Mouse (Mus musculus): ENCODE measurements around the gene Zfp296. TPM values are rescaled to one million over a fixed set of nuclear protein-coding genes. Genes with fewer than 3 reads are reported as not detected.

Gene Zfp296
- 0.60 and 0.81 TPM in 2 replicates for polyA plus RNA-seq (2015; fragmentation: Nextera tagmentation; extraction: Ambion mirVana)

DNA sequence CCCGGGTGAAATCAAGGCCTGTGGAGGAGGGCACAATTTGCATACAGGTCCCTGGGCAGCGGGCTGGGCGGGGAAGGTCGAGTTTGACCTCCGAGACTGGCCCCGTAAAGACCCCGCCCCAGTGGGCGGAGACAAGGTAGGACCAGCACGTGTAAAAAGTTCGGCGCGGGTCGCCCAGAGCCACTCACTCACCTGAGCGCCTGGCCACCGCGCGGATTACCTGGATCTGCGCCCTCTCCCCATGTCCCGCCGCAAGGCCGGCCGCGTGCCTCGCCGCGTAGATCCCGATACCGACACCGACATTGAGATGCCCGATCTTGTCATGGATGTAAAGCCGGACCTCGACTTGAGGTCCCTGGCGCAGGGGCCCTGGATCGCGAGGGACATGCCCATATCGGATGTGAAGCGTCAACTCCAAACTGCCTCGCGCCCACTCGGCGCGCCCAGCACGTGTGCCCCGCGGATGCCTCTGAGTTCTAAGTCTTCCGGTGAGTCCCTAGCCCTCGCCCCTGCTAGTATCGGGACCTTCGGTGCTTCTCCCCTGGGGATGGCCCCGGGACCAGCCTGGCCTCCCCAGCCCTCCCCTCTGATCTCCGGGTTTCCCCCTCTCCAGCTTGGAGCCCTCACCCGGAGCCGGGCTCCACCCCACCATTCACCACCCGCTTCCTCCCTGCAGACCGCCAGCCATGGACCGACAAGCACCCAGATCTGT lies at the start of gene Zfp296, which contains the start of gene Gemin7:
Gene Zfp296, plus strand, starts transcription at position 147 of the 712 bp plus-strand sequence.
Gene Gemin7, minus strand, starts transcription at position 455 of the 712 bp plus-strand sequence.
- no peak for ATAC-seq (ENCODE audit: insufficient read depth)
- Histone ChIP-seq H3K4me2 (peak within 1 kb of the TSS; percentile 95), H3K27me3 (peaks cover 23% of the 10 kb centered on the region), H3K9ac (peak within 1 kb of the TSS; percentile 42; the same call in 1 of the 2 replicates), H3K27ac (replicated peaks) (peak within 1 kb of the TSS; percentile 42), H3K36me3 (replicated peaks) (peaks cover 11% of the 10 kb centered on the region), H3K9me3 (replicated peaks) (no peaks in the 10 kb centered on the region), H3K4me1 (replicated peaks) (peaks cover 60% of the 10 kb centered on the region), H3K4me3 (replicated peaks) (peak within 1 kb of the TSS; percentile 57)
- WGBS (ENCODE audit: insufficient replicate concordance), result under 1% methylated on average over 55 of the region's 56 CpGs

DNA sequence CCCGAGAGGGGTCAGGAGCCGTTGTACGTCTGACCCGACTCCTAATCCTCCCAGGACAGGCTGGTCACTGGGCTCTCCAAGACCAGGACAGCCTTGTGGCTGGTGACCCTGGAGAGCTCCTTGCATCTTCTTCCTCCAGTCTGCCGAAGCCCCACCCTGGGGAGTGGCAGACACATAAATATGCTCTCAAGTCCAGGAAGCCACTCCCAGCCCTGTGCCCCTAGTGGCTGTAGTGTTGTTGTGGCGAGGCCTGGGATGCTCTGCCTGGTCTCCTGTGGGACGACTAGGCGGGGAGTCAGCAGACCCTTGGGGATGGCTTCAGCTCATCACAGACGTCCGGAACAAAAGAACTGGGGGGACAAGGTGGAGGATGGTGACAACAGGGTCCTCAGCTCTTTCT lies 46.0 kb upstream of the Zfp296 start:
- ATAC-seq (ENCODE audit: insufficient read depth), result no peak

DNA sequence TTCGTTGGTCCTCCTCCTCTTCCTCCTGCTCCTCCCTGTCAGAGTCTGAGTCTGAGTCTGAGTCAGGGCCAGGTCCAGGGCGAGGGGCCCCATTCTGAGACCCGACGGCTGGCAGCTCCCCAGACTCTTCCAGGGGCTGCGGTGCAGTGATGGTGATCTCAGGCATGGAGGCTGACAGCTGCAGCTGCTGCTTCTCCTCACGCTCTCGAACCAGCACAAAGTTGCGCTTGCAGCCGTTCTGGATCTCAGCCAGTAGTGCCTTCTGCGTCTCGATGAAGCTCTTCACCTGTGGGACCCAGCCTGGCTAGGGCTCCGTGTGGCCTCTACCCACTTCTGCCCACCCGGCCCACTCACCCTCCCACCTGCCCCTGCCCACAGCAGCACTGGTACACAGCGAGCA lies 44.8 kb upstream of the Zfp296 start:
- no peak overlapping the region for H3K4me2 ChIP-seq
- H3K4me1 ChIP-seq (replicated peaks), result 0 out of 2 replicates have a peak, but pooled peaks cover 3% of the 10 kb centered on the region
- no peak overlapping the region for H3K27ac ChIP-seq (replicated peaks)
- H3K36me3 ChIP-seq (replicated peaks), result peaks cover 78% of the 10 kb centered on the region
- no peak overlapping the region for H3K9ac ChIP-seq
- no peak for ATAC-seq (ENCODE audit: insufficient read depth)
- no peaks in the 10 kb centered on the region for H3K9me3 ChIP-seq (replicated peaks)
- H3K27me3 ChIP-seq, result no peaks in the 10 kb centered on the region
- WGBS (ENCODE audit: insufficient replicate concordance), result 88% methylated on average over 14 of the region's 14 CpGs
- no peak overlapping the region for H3K4me3 ChIP-seq (replicated peaks)

More for the DNA sequence above, 46.0 kb upstream of the Zfp296 start:
- Histone ChIP-seq H3K27me3 (peaks cover 5% of the 10 kb centered on the region; the same call in 1 of the 2 replicates), H3K4me2 (no peak overlapping the region), H3K36me3 (replicated peaks) (peaks cover 72% of the 10 kb centered on the region), H3K4me3 (replicated peaks) (no peak overlapping the region), H3K9me3 (replicated peaks) (no peaks in the 10 kb centered on the region), H3K4me1 (replicated peaks) (0 out of 2 replicates have a peak, but pooled peaks cover 3% of the 10 kb centered on the region), H3K9ac (no peak overlapping the region), H3K27ac (replicated peaks) (no peak overlapping the region)
- WGBS (ENCODE audit: insufficient replicate concordance), result 71% methylated on average over 10 of the region's 10 CpGs

DNA sequence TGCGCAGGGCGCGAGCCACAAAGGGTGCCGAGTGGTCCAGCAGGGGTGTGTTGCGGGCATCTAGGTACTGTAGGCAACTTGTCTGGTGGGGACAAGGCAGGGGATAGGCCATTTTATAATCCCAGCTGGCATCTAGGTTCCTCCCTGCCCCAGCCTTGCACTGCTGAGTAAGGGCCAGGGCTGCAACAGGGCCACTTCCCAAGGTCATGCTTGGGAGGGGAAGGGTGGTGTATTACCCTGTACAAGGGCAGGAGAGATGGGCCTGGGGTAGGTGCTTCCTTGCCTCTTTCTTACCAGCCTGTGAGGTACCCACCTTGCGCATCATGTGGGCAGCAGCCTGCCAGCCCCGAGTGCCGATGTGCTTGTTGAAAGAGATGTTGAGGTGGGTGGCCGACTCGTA lies 42.4 kb upstream of the Zfp296 start:
- Histone ChIP-seq H3K4me2 (no peak overlapping the region), H3K27ac (replicated peaks) (no peak overlapping the region), H3K4me1 (replicated peaks) (0 out of 2 replicates have a peak, but pooled peaks cover 3% of the 10 kb centered on the region), H3K4me3 (replicated peaks) (no peak overlapping the region), H3K9me3 (replicated peaks) (no peaks in the 10 kb centered on the region), H3K27me3 (no peaks in the 10 kb centered on the region), H3K9ac (no peak overlapping the region), H3K36me3 (replicated peaks) (peaks cover 74% of the 10 kb centered on the region)
- 89% methylated on average over 10 of the region's 10 CpGs for WGBS (ENCODE audit: insufficient replicate concordance)
- no peak for ATAC-seq (ENCODE audit: insufficient read depth)

DNA sequence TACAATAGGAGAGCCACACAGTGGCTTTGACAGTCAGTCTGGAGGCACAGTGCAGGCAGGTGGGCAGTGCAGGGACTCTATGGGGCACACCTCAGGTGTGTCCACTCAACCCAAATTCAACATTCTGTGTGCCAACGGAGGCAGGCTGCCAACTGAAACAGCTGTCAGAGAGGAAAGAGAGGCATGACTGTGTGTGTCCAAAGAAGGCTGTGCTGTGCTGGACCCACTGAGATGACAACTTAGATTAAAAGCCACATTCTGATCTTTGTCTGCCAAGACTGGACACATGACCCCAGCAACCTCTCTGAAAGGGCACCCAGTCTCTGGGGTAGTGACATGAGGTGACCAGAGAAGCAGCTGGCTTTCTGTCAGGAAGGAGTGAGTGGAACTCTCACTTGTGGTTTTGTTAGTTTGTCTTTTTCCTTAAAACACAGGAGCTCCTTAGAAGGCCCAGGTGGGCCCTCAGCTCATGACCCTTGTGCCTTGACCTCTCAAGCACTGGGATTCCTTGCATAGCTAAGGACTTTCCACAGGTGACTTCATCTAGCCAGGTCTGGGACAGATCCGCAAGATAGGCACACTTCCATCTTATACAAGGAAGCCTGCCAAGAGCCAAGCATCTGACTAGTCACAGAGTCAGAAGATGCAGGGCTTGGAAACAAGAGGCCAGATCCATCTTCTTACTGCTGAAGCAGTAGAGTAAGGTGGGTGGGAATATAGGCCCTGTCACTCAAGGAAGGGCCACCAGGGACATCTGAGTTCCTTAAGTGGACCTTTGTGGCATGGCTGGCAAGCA lies 36.1 kb upstream of the Zfp296 start:
- H3K4me1 ChIP-seq (replicated peaks), result peaks cover 32% of the 10 kb centered on the region
- no peaks in the 10 kb centered on the region for H3K27me3 ChIP-seq
- H3K27ac ChIP-seq (replicated peaks), result no peak overlapping the region
- 92% methylated on average over 2 of the region's 2 CpGs for WGBS (ENCODE audit: insufficient replicate concordance)
- peaks cover 22% of the 10 kb centered on the region for H3K36me3 ChIP-seq (replicated peaks)
- H3K4me3 ChIP-seq (replicated peaks), result no peak overlapping the region
- ATAC-seq (ENCODE audit: insufficient read depth), result no peak
- no peak overlapping the region for H3K9ac ChIP-seq
- no peak overlapping the region for H3K4me2 ChIP-seq
- no peaks in the 10 kb centered on the region for H3K9me3 ChIP-seq (replicated peaks)

DNA sequence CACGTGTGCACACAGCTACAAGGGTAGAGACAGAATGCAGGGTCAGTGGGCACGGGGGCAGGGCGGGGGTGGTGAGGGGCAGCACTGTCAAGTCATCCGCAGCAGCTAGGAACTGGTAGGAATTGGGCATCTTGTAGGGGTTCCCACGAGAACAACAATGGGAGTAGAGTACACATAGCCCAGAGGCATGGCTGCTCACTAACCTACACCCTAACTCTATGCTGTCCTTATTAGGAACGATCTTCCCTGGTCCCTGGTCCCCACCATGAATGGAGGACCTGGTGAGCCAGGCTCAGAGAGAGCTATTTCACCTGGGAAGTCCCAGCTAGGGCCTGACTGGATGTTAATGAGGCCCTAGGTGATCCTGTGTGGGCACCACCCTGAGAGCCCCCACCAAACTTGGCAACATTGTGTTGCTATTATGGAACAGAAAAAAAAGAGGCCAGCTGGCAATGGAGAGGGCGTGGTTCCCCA lies 35.4 kb upstream of the Zfp296 start:
- no peak overlapping the region for H3K27ac ChIP-seq (replicated peaks)
- ATAC-seq (ENCODE audit: insufficient read depth), result no peak

DNA sequence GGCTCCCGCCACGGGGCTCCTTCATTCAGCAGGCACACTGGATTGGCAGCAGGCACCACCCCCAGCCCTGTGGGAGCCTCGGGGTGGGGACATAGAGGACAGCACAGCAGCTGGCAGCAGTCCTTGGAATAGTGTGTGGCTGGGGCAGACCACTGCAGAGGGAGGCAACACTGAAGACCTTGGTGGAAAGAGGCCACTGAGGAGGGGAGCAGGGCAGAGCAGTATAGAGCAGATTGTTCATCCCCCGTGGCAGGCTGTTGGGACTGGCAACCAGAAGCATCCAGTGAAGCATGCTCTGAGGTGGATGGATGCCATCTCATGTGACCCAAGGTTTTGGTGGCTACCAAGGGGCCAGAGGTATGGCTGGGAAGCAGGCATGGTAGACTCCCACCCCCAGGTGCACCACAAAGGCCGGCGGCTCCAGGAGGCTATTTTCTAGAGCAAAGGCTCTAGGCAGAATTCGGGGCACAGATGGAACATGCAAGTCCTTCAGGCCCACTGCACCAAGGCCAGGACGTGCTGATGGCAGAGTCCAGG lies 34.9 kb upstream of the Zfp296 start:
- no peak overlapping the region for H3K4me3 ChIP-seq (replicated peaks)
- no peak overlapping the region for H3K4me2 ChIP-seq
- H3K9me3 ChIP-seq (replicated peaks), result no peaks in the 10 kb centered on the region
- H3K4me1 ChIP-seq (replicated peaks), result peaks cover 44% of the 10 kb centered on the region
- no peak overlapping the region for H3K27ac ChIP-seq (replicated peaks)
- ATAC-seq (ENCODE audit: insufficient read depth), result no peak
- peaks cover 16% of the 10 kb centered on the region for H3K36me3 ChIP-seq (replicated peaks)
- WGBS (ENCODE audit: insufficient replicate concordance), result 62% methylated on average over 8 of the region's 8 CpGs
- H3K27me3 ChIP-seq, result no peaks in the 10 kb centered on the region
- H3K9ac ChIP-seq, result no peak overlapping the region

More for the DNA sequence above, 35.4 kb upstream of the Zfp296 start:
- Histone ChIP-seq H3K4me3 (replicated peaks) (no peak overlapping the region), H3K27me3 (no peaks in the 10 kb centered on the region), H3K9ac (no peak overlapping the region), H3K36me3 (replicated peaks) (peaks cover 18% of the 10 kb centered on the region), H3K4me2 (no peak overlapping the region), H3K9me3 (replicated peaks) (no peaks in the 10 kb centered on the region), H3K4me1 (replicated peaks) (peaks cover 39% of the 10 kb centered on the region)
- WGBS (ENCODE audit: insufficient replicate concordance), result 84% methylated on average over 7 of the region's 7 CpGs

DNA sequence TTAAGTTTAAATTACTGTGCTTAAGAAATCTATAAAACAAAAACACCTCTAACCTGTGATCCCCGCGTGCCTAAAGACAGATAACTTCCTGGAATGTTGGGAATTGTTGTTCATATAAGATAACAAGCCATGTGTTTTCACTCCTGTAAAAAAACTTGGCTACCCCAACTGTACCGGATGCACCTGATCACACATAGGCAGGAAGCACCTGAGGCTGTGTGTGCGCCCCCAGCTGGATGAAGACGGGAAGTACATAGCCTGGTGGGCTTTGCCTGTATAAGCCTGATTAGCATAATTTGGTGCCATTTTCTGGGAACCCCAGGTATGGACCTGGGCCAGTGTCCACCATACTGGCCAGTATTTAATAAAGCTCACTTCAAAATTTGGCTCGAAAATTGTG lies 33.5 kb upstream of the Zfp296 start:
- Histone ChIP-seq H3K9ac (no peak overlapping the region), H3K9me3 (replicated peaks) (no peaks in the 10 kb centered on the region), H3K4me1 (replicated peaks) (peaks cover 58% of the 10 kb centered on the region), H3K4me3 (replicated peaks) (no peak overlapping the region), H3K36me3 (replicated peaks) (peaks cover 10% of the 10 kb centered on the region; the same call in 1 of the 2 replicates), H3K27ac (replicated peaks) (no peak overlapping the region), H3K27me3 (no peaks in the 10 kb centered on the region), H3K4me2 (no peak overlapping the region)
- WGBS (ENCODE audit: insufficient replicate concordance), result 46% methylated on average over 6 of the region's 6 CpGs
- no peak for ATAC-seq (ENCODE audit: insufficient read depth)

DNA sequence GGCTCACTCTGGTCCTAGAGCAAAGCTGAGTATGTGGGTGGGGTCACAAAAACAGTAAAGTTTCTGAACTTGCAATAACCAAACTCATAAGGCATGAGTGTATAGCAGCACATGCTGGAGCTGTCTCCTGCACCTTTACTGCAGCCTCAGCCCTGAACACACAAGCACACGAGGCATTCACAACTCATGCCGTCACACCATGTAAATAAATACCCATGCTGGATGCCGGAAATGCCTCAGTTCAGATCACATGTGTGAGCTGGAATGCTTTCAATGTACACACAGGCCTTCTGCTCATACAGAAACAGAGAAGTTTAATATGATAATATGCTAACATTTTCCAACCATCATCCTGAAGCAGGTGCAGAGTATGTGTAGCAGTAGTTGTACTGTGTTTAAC lies 31.1 kb upstream of the Zfp296 start:
- WGBS (ENCODE audit: insufficient replicate concordance), result 64% methylated on average over 3 of the region's 3 CpGs
- Histone ChIP-seq H3K36me3 (replicated peaks) (peaks cover 11% of the 10 kb centered on the region; the same call in 1 of the 2 replicates), H3K9ac (no peak overlapping the region), H3K4me2 (no peak overlapping the region), H3K4me1 (replicated peaks) (peaks cover 65% of the 10 kb centered on the region), H3K27ac (replicated peaks) (peak overlapping the region; percentile 38; the same call in 1 of the 2 replicates), H3K9me3 (replicated peaks) (no peaks in the 10 kb centered on the region), H3K4me3 (replicated peaks) (no peak overlapping the region), H3K27me3 (no peaks in the 10 kb centered on the region)
- ATAC-seq (ENCODE audit: insufficient read depth), result no peak

DNA sequence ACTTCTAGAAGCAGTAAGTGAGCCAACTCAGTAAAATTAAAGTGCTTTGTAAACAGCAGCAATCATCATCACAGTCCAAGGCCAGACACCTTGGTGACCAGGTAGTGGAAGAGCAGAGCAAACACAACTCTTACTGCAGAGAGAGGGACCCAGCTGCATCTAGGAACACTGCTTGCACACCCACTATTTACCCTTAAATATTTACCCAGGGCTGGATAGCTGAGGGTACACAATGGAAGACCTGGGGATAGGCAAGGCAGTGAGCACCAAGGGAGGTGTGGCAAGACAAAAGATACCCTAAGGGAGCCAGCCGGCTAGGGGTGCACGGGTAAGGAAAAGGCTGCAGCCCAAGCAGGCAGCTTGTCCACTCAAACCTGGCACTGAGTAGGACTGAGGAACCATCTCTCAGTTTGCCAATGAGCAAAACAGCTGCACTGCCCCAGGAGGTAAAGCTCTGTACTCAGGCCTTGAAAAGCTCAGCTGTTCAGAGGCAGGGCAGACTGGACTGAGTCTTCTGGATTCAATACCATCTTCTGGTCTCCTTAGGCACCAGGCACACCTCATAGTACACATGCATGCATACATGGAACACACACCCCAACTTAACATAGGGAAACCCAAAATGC lies 29.6 kb upstream of the Zfp296 start:
- WGBS (ENCODE audit: insufficient replicate concordance), result 77% methylated on average over 2 of the region's 2 CpGs
- Histone ChIP-seq H3K27me3 (no peaks in the 10 kb centered on the region), H3K4me1 (replicated peaks) (peaks cover 67% of the 10 kb centered on the region), H3K9me3 (replicated peaks) (no peaks in the 10 kb centered on the region), H3K4me3 (replicated peaks) (no peak overlapping the region), H3K9ac (no peak overlapping the region), H3K36me3 (replicated peaks) (peaks cover 19% of the 10 kb centered on the region), H3K4me2 (no peak overlapping the region), H3K27ac (replicated peaks) (peak overlapping the region; percentile 38; the same call in 1 of the 2 replicates)
- ATAC-seq (ENCODE audit: insufficient read depth), result peak; percentile 44; the same call in 1 of the 2 replicates

Measured in liver, embryonic 15.5 days (tissue).